Mouse (Mus musculus): ENCODE results near the gene S100a5.

- TF ChIP-seq CTCF (IDR thresholded peaks at IDR 0.05; ENCODE audit: extremely low read depth, insufficient read depth, low read length) (no peak), POLR2A (IDR thresholded peaks at IDR 0.05; ENCODE audit: extremely low read depth, insufficient read depth, low read length) (no peak)
Measured at GRCm38 (mm10) chr3:90583893-90584292, 24.4 kb upstream of the S100a5 start.
